Mouse (Mus musculus): ENCODE results near the gene Kif3c. TPM values are rescaled to one million over a fixed set of nuclear protein-coding genes. Genes with fewer than 3 reads are reported as not detected.
A peak's percentile ranks its signal among the peaks of the same experiment; 100 is the strongest.

The Kif3c gene
- polyA plus RNA-seq (2017; shearing (Covaris generic)), result 1 to 10 TPM; 1.8 to 3.7 TPM

- ATAC-seq, result peak; percentile 82
Observed at GRCm38 (mm10) chr12:3364508-3365448, at the start of gene Kif3c. Gene Kif3c, plus strand, starts transcription at chr12:3365132.

GRCm38 (mm10) chr12:3316083-3316482 is 48.8 kb upstream of the Kif3c start:
- ATAC-seq, result no peak

GRCm38 (mm10) chr12:3316937-3317336 is 48.0 kb upstream of the Kif3c start:
- ATAC-seq, result no peak

- no peak for ATAC-seq
Observed at GRCm38 (mm10) chr12:3319377-3319776, 45.6 kb upstream of the Kif3c start.

- ATAC-seq, result no peak
Observed at GRCm38 (mm10) chr12:3323241-3323640, 41.7 kb upstream of the Kif3c start.

- ATAC-seq, result no peak
Observed at GRCm38 (mm10) chr12:3325232-3325631, 39.7 kb upstream of the Kif3c start.

GRCm38 (mm10) chr12:3329677-3330076 is 35.3 kb upstream of the Kif3c start:
- ATAC-seq, result no peak

- peak; percentile 98 for ATAC-seq
Observed at GRCm38 (mm10) chr12:3338931-3339330, 26.0 kb upstream of the Kif3c start.

GRCm38 (mm10) chr12:3344155-3344554 is 20.8 kb upstream of the Kif3c start:
- ATAC-seq, result no peak

GRCm38 (mm10) chr12:3345038-3345437 is 19.9 kb upstream of the Kif3c start:
- ATAC-seq, result no peak

- ATAC-seq, result no peak
Observed at GRCm38 (mm10) chr12:3347682-3348081, 17.2 kb upstream of the Kif3c start.

- peak; percentile 43 for ATAC-seq
Observed at GRCm38 (mm10) chr12:3349387-3349786, 15.5 kb upstream of the Kif3c start.

- no peak for ATAC-seq
Observed at GRCm38 (mm10) chr12:3350136-3350535, 14.8 kb upstream of the Kif3c start.

GRCm38 (mm10) chr12:3352216-3352615 is 12.7 kb upstream of the Kif3c start:
- no peak for ATAC-seq

- no peak for ATAC-seq
Observed at GRCm38 (mm10) chr12:3355068-3355467, 9.9 kb upstream of the Kif3c start.

GRCm38 (mm10) chr12:3356824-3357223 is 8.1 kb upstream of the Kif3c start:
- ATAC-seq, result peak; percentile 94

- peak; percentile 53 for ATAC-seq
Observed at GRCm38 (mm10) chr12:3359302-3359701, 5.6 kb upstream of the Kif3c start.

GRCm38 (mm10) chr12:3360043-3360442 is 4.9 kb upstream of the Kif3c start:
- no peak for ATAC-seq

GRCm38 (mm10) chr12:3364076-3364475 is 856 bp upstream of the Kif3c start:
- no peak for ATAC-seq

- peak; percentile 27 for ATAC-seq
Observed at GRCm38 (mm10) chr12:3365449-3366189, 687 bp downstream of the Kif3c start.

- ATAC-seq, result no peak
Observed at GRCm38 (mm10) chr12:3366190-3366956, 1.4 kb downstream of the Kif3c start.

- ATAC-seq, result no peak
Observed at GRCm38 (mm10) chr12:3366957-3367260, 2.0 kb downstream of the Kif3c start.

GRCm38 (mm10) chr12:3368771-3369170 is 3.8 kb downstream of the Kif3c start:
- ATAC-seq, result no peak

Data from activated CD4-positive, CD25-positive, alpha-beta regulatory T cell, adult 4 months (primary cell).